Mouse (Mus musculus): ENCODE measurements around the gene Ubr7. TPM values are rescaled to one million over a fixed set of nuclear protein-coding genes. Genes with fewer than 3 reads are reported as not detected.
A peak's percentile ranks its signal among the peaks of the same experiment; 100 is the strongest.

Ubr7 gene
- polyA plus RNA-seq, 1 experiment from 2014 or later: 47.6 TPM

DNA sequence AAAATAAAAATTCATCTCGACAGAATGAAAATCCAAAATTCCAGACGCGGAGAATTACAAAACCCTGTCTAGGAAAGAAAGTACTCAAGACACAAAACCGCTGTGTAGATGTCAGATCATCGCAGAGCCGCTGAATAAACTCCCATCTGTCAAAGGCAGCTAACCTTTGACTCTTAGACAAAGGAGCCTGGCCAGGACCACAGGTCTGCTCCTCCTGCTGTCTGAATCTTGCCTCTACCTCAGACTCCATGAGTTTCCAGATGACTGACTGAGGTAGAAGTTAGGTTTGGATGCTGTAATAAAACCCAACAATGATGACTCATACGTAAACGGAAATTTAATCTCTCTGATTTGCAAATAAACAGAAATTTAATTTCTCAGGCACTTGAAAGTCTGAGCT lies 34.8 kb upstream of the Ubr7 start:
- H3K36me3 ChIP-seq (ENCODE audit: insufficient read depth, low read length): no peaks in the 10 kb centered on the region
- peak overlapping the region; percentile 26 for H3K27ac ChIP-seq (ENCODE audit: low read length)
- no peak overlapping the region for H3K4me3 ChIP-seq (ENCODE audit: low read length)
- no peak overlapping the region for H3K9ac ChIP-seq (replicated peaks; ENCODE audit: low read length)
- H3K27me3 ChIP-seq (ENCODE audit: insufficient read depth, low read length): no peaks in the 10 kb centered on the region
- no peak overlapping the region; the same call in 1 of the 2 replicates for H3K4me2 ChIP-seq (replicated peaks; ENCODE audit: low read depth, low read length)
- H3K4me1 ChIP-seq (ENCODE audit: insufficient read depth, low read length): peaks cover 10% of the 10 kb centered on the region; the same call in 1 of the 2 replicates
- 60% methylated on average over 8 of the region's 8 CpGs for WGBS
- no peaks in the 10 kb centered on the region for H3K9me3 ChIP-seq (ENCODE audit: low read length)
- no peak for ATAC-seq (ENCODE audit: low FRiP score, low TSS enrichment)

- no peak overlapping the region for H3K4me2 ChIP-seq (replicated peaks; ENCODE audit: low read depth, low read length)
- ATAC-seq (ENCODE audit: low FRiP score, low TSS enrichment): no peak
- no peaks in the 10 kb centered on the region for H3K36me3 ChIP-seq (ENCODE audit: insufficient read depth, low read length)
- H3K27me3 ChIP-seq (ENCODE audit: insufficient read depth, low read length): no peaks in the 10 kb centered on the region
- WGBS: 59% methylated on average over 6 of the region's 6 CpGs
- no peak overlapping the region for H3K27ac ChIP-seq (ENCODE audit: low read length)
- H3K9ac ChIP-seq (replicated peaks; ENCODE audit: low read length): no peak overlapping the region
- H3K4me1 ChIP-seq (ENCODE audit: insufficient read depth, low read length): peaks cover 10% of the 10 kb centered on the region; the same call in 1 of the 2 replicates
- H3K4me3 ChIP-seq (ENCODE audit: low read length): no peak overlapping the region
- H3K9me3 ChIP-seq (ENCODE audit: low read length): no peaks in the 10 kb centered on the region
Observed at GRCm38 (mm10) chr12:102723861-102724260, 33.9 kb upstream of the Ubr7 start.

DNA sequence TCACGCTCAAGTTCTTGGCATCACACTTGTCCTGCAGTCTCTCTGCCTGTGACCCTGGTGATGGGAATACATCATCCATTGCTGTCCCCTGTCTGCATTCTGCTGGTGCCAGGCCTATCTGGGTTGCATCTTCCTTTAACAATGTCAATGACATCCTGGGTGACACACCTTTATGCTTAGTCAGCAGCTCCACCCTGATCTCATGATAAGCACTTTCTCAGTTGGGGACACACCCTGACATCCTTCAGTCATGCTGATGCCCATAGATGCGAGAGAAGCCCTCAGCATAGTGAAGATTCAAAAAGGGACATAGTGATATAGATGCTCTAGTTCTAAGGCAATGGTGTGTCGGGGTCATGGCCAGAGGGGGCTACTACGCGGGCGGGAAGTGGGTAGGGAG lies 32.6 kb upstream of the Ubr7 start:
- H3K9me3 ChIP-seq (ENCODE audit: low read length): no peaks in the 10 kb centered on the region
- peaks cover 14% of the 10 kb centered on the region for H3K4me1 ChIP-seq (ENCODE audit: insufficient read depth, low read length)
- H3K27me3 ChIP-seq (ENCODE audit: insufficient read depth, low read length): no peaks in the 10 kb centered on the region
- H3K27ac ChIP-seq (ENCODE audit: low read length): no peak overlapping the region
- H3K36me3 ChIP-seq (ENCODE audit: insufficient read depth, low read length): no peaks in the 10 kb centered on the region
- no peak overlapping the region for H3K4me2 ChIP-seq (replicated peaks; ENCODE audit: low read depth, low read length)
- WGBS: 92% methylated on average over 6 of the region's 6 CpGs
- H3K4me3 ChIP-seq (ENCODE audit: low read length): no peak overlapping the region
- no peak for ATAC-seq (ENCODE audit: low FRiP score, low TSS enrichment)
- H3K9ac ChIP-seq (replicated peaks; ENCODE audit: low read length): no peak overlapping the region

- Histone ChIP-seq H3K27me3 (ENCODE audit: insufficient read depth, low read length) (no peaks in the 10 kb centered on the region), H3K4me1 (ENCODE audit: insufficient read depth, low read length) (peaks cover 21% of the 10 kb centered on the region), H3K9ac (replicated peaks; ENCODE audit: low read length) (no peak overlapping the region), H3K27ac (ENCODE audit: low read length) (no peak overlapping the region), H3K36me3 (ENCODE audit: insufficient read depth, low read length) (no peaks in the 10 kb centered on the region), H3K4me2 (replicated peaks; ENCODE audit: low read depth, low read length) (no peak overlapping the region), H3K9me3 (ENCODE audit: low read length) (no peaks in the 10 kb centered on the region), H3K4me3 (ENCODE audit: low read length) (no peak overlapping the region)
- 63% methylated on average over 7 of the region's 7 CpGs for WGBS
- ATAC-seq (ENCODE audit: low FRiP score, low TSS enrichment): no peak
Observed at GRCm38 (mm10) chr12:102725761-102726175, 32.0 kb upstream of the Ubr7 start.

GRCm38 (mm10) chr12:102729855-102730797 lies 27.6 kb upstream of the Ubr7 start:
- peak overlapping the region; percentile 27 for H3K4me3 ChIP-seq (ENCODE audit: low read length)
- H3K9ac ChIP-seq (replicated peaks; ENCODE audit: low read length): peak overlapping the region; percentile 29; the same call in 1 of the 2 replicates
- peak; percentile 98 for ATAC-seq (ENCODE audit: low FRiP score, low TSS enrichment)

DNA sequence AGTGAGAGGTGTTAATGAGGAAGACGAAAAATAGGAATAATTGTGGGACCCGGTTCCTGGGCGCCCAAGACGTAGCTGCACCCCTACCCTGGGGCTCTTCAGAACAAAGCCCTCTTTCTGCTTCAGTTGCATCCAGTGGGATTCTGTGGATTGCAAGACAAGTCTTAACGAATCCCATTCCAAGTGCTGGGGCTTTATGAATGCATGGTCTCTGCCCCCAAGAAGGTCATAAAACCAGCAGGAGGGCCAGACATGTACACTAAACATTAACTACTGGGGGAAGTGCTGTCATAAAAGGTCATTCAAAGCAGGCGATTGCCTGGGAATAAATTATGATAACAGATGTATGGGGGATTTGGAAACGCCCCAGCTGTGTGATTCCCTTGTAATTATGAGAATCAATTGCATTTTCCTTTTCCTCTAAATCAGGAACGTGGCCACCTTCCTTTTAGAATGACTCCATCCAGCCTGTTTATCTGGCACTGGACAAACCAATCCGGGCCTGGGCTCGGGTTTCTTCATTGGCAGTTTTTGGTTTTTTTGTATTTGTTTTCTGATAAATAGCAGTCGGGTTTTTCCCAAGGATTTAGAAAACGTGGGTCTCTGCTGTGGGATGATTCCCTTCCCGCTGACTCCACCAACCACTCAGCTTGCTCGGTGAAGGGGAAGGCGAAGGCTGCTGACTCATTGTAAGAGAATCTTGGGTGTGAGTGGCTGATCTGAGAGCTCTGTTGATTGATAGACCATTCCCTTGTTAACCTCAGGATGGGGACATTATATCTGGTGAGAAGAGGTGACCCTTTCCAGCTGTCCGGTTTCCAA lies 26.8 kb upstream of the Ubr7 start:
- no peak overlapping the region for H3K9ac ChIP-seq (replicated peaks; ENCODE audit: low read length)
- no peaks in the 10 kb centered on the region for H3K36me3 ChIP-seq (ENCODE audit: insufficient read depth, low read length)
- peak overlapping the region; percentile 53 for H3K4me2 ChIP-seq (replicated peaks; ENCODE audit: low read depth, low read length)
- no peaks in the 10 kb centered on the region for H3K9me3 ChIP-seq (ENCODE audit: low read length)
- 18% methylated on average over 16 of the region's 16 CpGs for WGBS
- peak overlapping the region; percentile 27 for H3K4me3 ChIP-seq (ENCODE audit: low read length)
- H3K27me3 ChIP-seq (ENCODE audit: insufficient read depth, low read length): no peaks in the 10 kb centered on the region
- H3K27ac ChIP-seq (ENCODE audit: low read length): peak overlapping the region; percentile 93
- ATAC-seq (ENCODE audit: low FRiP score, low TSS enrichment): peak; percentile 57
- peaks cover 17% of the 10 kb centered on the region for H3K4me1 ChIP-seq (ENCODE audit: insufficient read depth, low read length)

More at GRCm38 (mm10) chr12:102729855-102730797, 27.6 kb upstream of the Ubr7 start:
- H3K36me3 ChIP-seq (ENCODE audit: insufficient read depth, low read length): no peaks in the 10 kb centered on the region
- no peaks in the 10 kb centered on the region for H3K27me3 ChIP-seq (ENCODE audit: insufficient read depth, low read length)
- no peaks in the 10 kb centered on the region for H3K9me3 ChIP-seq (ENCODE audit: low read length)
- H3K4me2 ChIP-seq (replicated peaks; ENCODE audit: low read depth, low read length): peak overlapping the region; percentile 53
- H3K4me1 ChIP-seq (ENCODE audit: insufficient read depth, low read length): peaks cover 17% of the 10 kb centered on the region
- H3K27ac ChIP-seq (ENCODE audit: low read length): peak overlapping the region; percentile 93
- 29% methylated on average over 26 of the region's 26 CpGs for WGBS

DNA sequence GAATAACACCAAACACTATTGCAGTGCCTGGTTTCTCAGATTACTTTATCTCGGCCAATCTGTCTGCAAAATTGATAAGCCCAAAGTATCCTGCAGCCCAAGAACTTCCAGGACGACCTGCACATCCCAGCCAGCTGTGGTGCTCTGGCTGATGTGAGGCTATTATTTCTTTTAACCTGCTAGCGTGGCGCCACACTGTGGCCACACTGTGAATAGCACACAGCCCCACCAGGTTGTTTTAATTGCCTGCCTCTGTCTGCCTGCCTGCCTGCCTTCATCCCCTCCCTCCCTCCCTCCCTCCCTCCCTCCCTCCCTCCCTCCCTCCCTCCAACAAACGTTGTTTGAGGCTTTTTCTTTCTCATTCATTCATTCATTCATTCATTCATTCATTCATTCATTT lies 24.4 kb upstream of the Ubr7 start:
- Histone ChIP-seq H3K4me2 (replicated peaks; ENCODE audit: low read depth, low read length) (no peak overlapping the region), H3K4me3 (ENCODE audit: low read length) (no peak overlapping the region)

GRCm38 (mm10) chr12:102739096-102739495 lies 18.7 kb upstream of the Ubr7 start:
- 75% methylated on average over 5 of the region's 5 CpGs for WGBS

More for the DNA sequence above, 24.4 kb upstream of the Ubr7 start:
- no peak for ATAC-seq (ENCODE audit: low FRiP score, low TSS enrichment)
- no peaks in the 10 kb centered on the region for H3K9me3 ChIP-seq (ENCODE audit: low read length)
- WGBS: 7% methylated on average over 5 of the region's 5 CpGs
- no peaks in the 10 kb centered on the region for H3K36me3 ChIP-seq (ENCODE audit: insufficient read depth, low read length)
- peaks cover 17% of the 10 kb centered on the region for H3K4me1 ChIP-seq (ENCODE audit: insufficient read depth, low read length)
- no peaks in the 10 kb centered on the region for H3K27me3 ChIP-seq (ENCODE audit: insufficient read depth, low read length)
- H3K27ac ChIP-seq (ENCODE audit: low read length): no peak overlapping the region
- no peak overlapping the region for H3K9ac ChIP-seq (replicated peaks; ENCODE audit: low read length)

GRCm38 (mm10) chr12:102740285-102740684 lies 17.5 kb upstream of the Ubr7 start:
- 0 out of 2 replicates have a peak, but pooled peaks cover 5% of the 10 kb centered on the region for H3K36me3 ChIP-seq (ENCODE audit: insufficient read depth, low read length)
- H3K4me3 ChIP-seq (ENCODE audit: low read length): no peak overlapping the region
- no peaks in the 10 kb centered on the region for H3K27me3 ChIP-seq (ENCODE audit: insufficient read depth, low read length)
- H3K4me1 ChIP-seq (ENCODE audit: insufficient read depth, low read length): peaks cover 17% of the 10 kb centered on the region
- H3K27ac ChIP-seq (ENCODE audit: low read length): no peak overlapping the region
- no peak for ATAC-seq (ENCODE audit: low FRiP score, low TSS enrichment)
- H3K9ac ChIP-seq (replicated peaks; ENCODE audit: low read length): no peak overlapping the region
- H3K9me3 ChIP-seq (ENCODE audit: low read length): no peaks in the 10 kb centered on the region
- no peak overlapping the region for H3K4me2 ChIP-seq (replicated peaks; ENCODE audit: low read depth, low read length)
- WGBS: 60% methylated on average over 3 of the region's 3 CpGs

More at GRCm38 (mm10) chr12:102739096-102739495, 18.7 kb upstream of the Ubr7 start:
- Histone ChIP-seq H3K4me3 (ENCODE audit: low read length) (no peak overlapping the region), H3K27ac (ENCODE audit: low read length) (no peak overlapping the region), H3K27me3 (ENCODE audit: insufficient read depth, low read length) (no peaks in the 10 kb centered on the region), H3K9me3 (ENCODE audit: low read length) (no peaks in the 10 kb centered on the region), H3K4me2 (replicated peaks; ENCODE audit: low read depth, low read length) (no peak overlapping the region), H3K36me3 (ENCODE audit: insufficient read depth, low read length) (0 out of 2 replicates have a peak, but pooled peaks cover 5% of the 10 kb centered on the region), H3K4me1 (ENCODE audit: insufficient read depth, low read length) (peaks cover 8% of the 10 kb centered on the region), H3K9ac (replicated peaks; ENCODE audit: low read length) (no peak overlapping the region)
- no peak for ATAC-seq (ENCODE audit: low FRiP score, low TSS enrichment)

Data from kidney, embryonic 16.5 days (tissue).